Mouse (Mus musculus): ENCODE measurements around the gene Itgb2.

The Itgb2 gene

GRCm38 (mm10) chr10:77498254-77498653, 31.8 kb upstream of the Itgb2 start:
- no peak for TF ChIP-seq POU5F1 (IDR thresholded peaks at IDR 0.05; ENCODE audit: borderline replicate concordance, low read length)
- no peak for TF ChIP-seq NANOG (IDR thresholded peaks at IDR 0.05; ENCODE audit: borderline replicate concordance, low read length)
- no peak for TF ChIP-seq CTCF (conservative IDR thresholded peaks at IDR 0.05; ENCODE audit: low read length)
- Histone ChIP-seq H3K27me3 (ENCODE audit: insufficient read depth, low read length) (no peaks in the 10 kb centered on the region), H3K9me3 (ENCODE audit: low read length) (no peaks in the 10 kb centered on the region), H3K4me1 (replicated peaks; ENCODE audit: low read depth, low read length) (peaks cover 25% of the 10 kb centered on the region), H3K4me3 (replicated peaks; ENCODE audit: low read length) (no peak overlapping the region), H3K36me3 (ENCODE audit: insufficient read depth, low read length) (peaks cover 91% of the 10 kb centered on the region)

- H3K9me3 ChIP-seq (ENCODE audit: low read length): no peaks in the 10 kb centered on the region
Measured at GRCm38 (mm10) chr10:77500636-77501035, 29.4 kb upstream of the Itgb2 start.

GRCm38 (mm10) chr10:77502967-77503922, 26.8 kb upstream of the Itgb2 start:
- no peaks in the 10 kb centered on the region for H3K27me3 ChIP-seq (ENCODE audit: insufficient read depth, low read length)
- H3K36me3 ChIP-seq (ENCODE audit: insufficient read depth, low read length): peaks cover 89% of the 10 kb centered on the region
- peaks cover 19% of the 10 kb centered on the region for H3K4me1 ChIP-seq (replicated peaks; ENCODE audit: low read depth, low read length)
- no peak for TF ChIP-seq CTCF (conservative IDR thresholded peaks at IDR 0.05; ENCODE audit: low read length)
- TF ChIP-seq NANOG (IDR thresholded peaks at IDR 0.05; ENCODE audit: borderline replicate concordance, low read length): no peak
- no peak for TF ChIP-seq POU5F1 (IDR thresholded peaks at IDR 0.05; ENCODE audit: borderline replicate concordance, low read length)
- H3K4me3 ChIP-seq (replicated peaks; ENCODE audit: low read length): no peak overlapping the region
- H3K9me3 ChIP-seq (ENCODE audit: low read length): no peaks in the 10 kb centered on the region

More at GRCm38 (mm10) chr10:77500636-77501035, 29.4 kb upstream of the Itgb2 start:
- no peak for TF ChIP-seq NANOG (IDR thresholded peaks at IDR 0.05; ENCODE audit: borderline replicate concordance, low read length)
- no peak for TF ChIP-seq POU5F1 (IDR thresholded peaks at IDR 0.05; ENCODE audit: borderline replicate concordance, low read length)
- no peak for TF ChIP-seq CTCF (conservative IDR thresholded peaks at IDR 0.05; ENCODE audit: low read length)
- peaks cover 89% of the 10 kb centered on the region for H3K36me3 ChIP-seq (ENCODE audit: insufficient read depth, low read length)
- H3K4me1 ChIP-seq (replicated peaks; ENCODE audit: low read depth, low read length): peaks cover 35% of the 10 kb centered on the region
- H3K27me3 ChIP-seq (ENCODE audit: insufficient read depth, low read length): no peaks in the 10 kb centered on the region
- H3K4me3 ChIP-seq (replicated peaks; ENCODE audit: low read length): no peak overlapping the region

- Histone ChIP-seq H3K9me3 (ENCODE audit: low read length) (no peaks in the 10 kb centered on the region), H3K4me3 (replicated peaks; ENCODE audit: low read length) (no peak overlapping the region), H3K4me1 (replicated peaks; ENCODE audit: low read depth, low read length) (peaks cover 21% of the 10 kb centered on the region), H3K36me3 (ENCODE audit: insufficient read depth, low read length) (peaks cover 89% of the 10 kb centered on the region), H3K27me3 (ENCODE audit: insufficient read depth, low read length) (no peaks in the 10 kb centered on the region)
- TF ChIP-seq CTCF (conservative IDR thresholded peaks at IDR 0.05; ENCODE audit: low read length) (no peak), NANOG (IDR thresholded peaks at IDR 0.05; ENCODE audit: borderline replicate concordance, low read length) (no peak), POU5F1 (IDR thresholded peaks at IDR 0.05; ENCODE audit: borderline replicate concordance, low read length) (no peak)
Measured at GRCm38 (mm10) chr10:77504143-77504542, 25.9 kb upstream of the Itgb2 start.

GRCm38 (mm10) chr10:77506526-77506925, 23.5 kb upstream of the Itgb2 start:
- Histone ChIP-seq H3K4me3 (replicated peaks; ENCODE audit: low read length) (no peak overlapping the region), H3K4me1 (replicated peaks; ENCODE audit: low read depth, low read length) (peaks cover 45% of the 10 kb centered on the region), H3K36me3 (ENCODE audit: insufficient read depth, low read length) (peaks cover 90% of the 10 kb centered on the region), H3K27me3 (ENCODE audit: insufficient read depth, low read length) (no peaks in the 10 kb centered on the region), H3K9me3 (ENCODE audit: low read length) (no peaks in the 10 kb centered on the region)
- TF ChIP-seq NANOG (IDR thresholded peaks at IDR 0.05; ENCODE audit: borderline replicate concordance, low read length): no peak
- TF ChIP-seq POU5F1 (IDR thresholded peaks at IDR 0.05; ENCODE audit: borderline replicate concordance, low read length): no peak
- no peak for TF ChIP-seq CTCF (conservative IDR thresholded peaks at IDR 0.05; ENCODE audit: low read length)

GRCm38 (mm10) chr10:77506961-77507577, 23.0 kb upstream of the Itgb2 start:
- no peak for TF ChIP-seq POU5F1 (IDR thresholded peaks at IDR 0.05; ENCODE audit: borderline replicate concordance, low read length)
- TF ChIP-seq NANOG (IDR thresholded peaks at IDR 0.05; ENCODE audit: borderline replicate concordance, low read length): no peak
- Histone ChIP-seq H3K4me1 (replicated peaks; ENCODE audit: low read depth, low read length) (peaks cover 46% of the 10 kb centered on the region), H3K36me3 (ENCODE audit: insufficient read depth, low read length) (peaks cover 90% of the 10 kb centered on the region), H3K27me3 (ENCODE audit: insufficient read depth, low read length) (no peaks in the 10 kb centered on the region), H3K9me3 (ENCODE audit: low read length) (no peaks in the 10 kb centered on the region), H3K4me3 (replicated peaks; ENCODE audit: low read length) (no peak overlapping the region)

GRCm38 (mm10) chr10:77507779-77508178, 22.3 kb upstream of the Itgb2 start:
- Histone ChIP-seq H3K4me3 (replicated peaks; ENCODE audit: low read length) (no peak overlapping the region), H3K36me3 (ENCODE audit: insufficient read depth, low read length) (peaks cover 93% of the 10 kb centered on the region), H3K27me3 (ENCODE audit: insufficient read depth, low read length) (no peaks in the 10 kb centered on the region), H3K4me1 (replicated peaks; ENCODE audit: low read depth, low read length) (peaks cover 46% of the 10 kb centered on the region), H3K9me3 (ENCODE audit: low read length) (no peaks in the 10 kb centered on the region)
- TF ChIP-seq NANOG (IDR thresholded peaks at IDR 0.05; ENCODE audit: borderline replicate concordance, low read length): no peak
- no peak for TF ChIP-seq CTCF (conservative IDR thresholded peaks at IDR 0.05; ENCODE audit: low read length)
- TF ChIP-seq POU5F1 (IDR thresholded peaks at IDR 0.05; ENCODE audit: borderline replicate concordance, low read length): no peak

GRCm38 (mm10) chr10:77508744-77509143, 21.3 kb upstream of the Itgb2 start:
- no peaks in the 10 kb centered on the region for H3K9me3 ChIP-seq (ENCODE audit: low read length)
- H3K4me3 ChIP-seq (replicated peaks; ENCODE audit: low read length): no peak overlapping the region
- peaks cover 42% of the 10 kb centered on the region for H3K4me1 ChIP-seq (replicated peaks; ENCODE audit: low read depth, low read length)
- no peaks in the 10 kb centered on the region for H3K27me3 ChIP-seq (ENCODE audit: insufficient read depth, low read length)
- no peak for TF ChIP-seq CTCF (conservative IDR thresholded peaks at IDR 0.05; ENCODE audit: low read length)
- TF ChIP-seq POU5F1 (IDR thresholded peaks at IDR 0.05; ENCODE audit: borderline replicate concordance, low read length): no peak
- TF ChIP-seq NANOG (IDR thresholded peaks at IDR 0.05; ENCODE audit: borderline replicate concordance, low read length): no peak
- H3K36me3 ChIP-seq (ENCODE audit: insufficient read depth, low read length): peaks cover 94% of the 10 kb centered on the region

Measured in E14TG2a.4 (cell line).